Mouse (Mus musculus) gastrocnemius, adult 2 months (tissue): ENCODE data around the gene Slc36a4. TPM values are rescaled to one million over a fixed set of nuclear protein-coding genes. Genes with fewer than 3 reads are reported as not detected.

Experiments used
- DNase-seq: peaks from one replicate; pipeline ENCODE4 v3.0.0; 2022
- H3K27ac ChIP-seq: fragments of 200-600 bp; 2 replicates; pipeline ENCODE4 v1.8.1; 2022; ENCODE audit warnings: mild to moderate bottlenecking
- H3K4me3 ChIP-seq: fragments of 200-600 bp; 2 replicates; pipeline ENCODE4 v1.8.1; 2022; ENCODE audit warnings: mild to moderate bottlenecking, moderate library complexity
- CTCF ChIP-seq: fragments of 200-600 bp; IDR thresholded peaks from 2 replicates; pipeline ENCODE4 v1.8.1; 2022; ENCODE audit warnings: antibody characterized with exemption, mild to moderate bottlenecking, moderate library complexity
- intact Hi-C: fragments of 180-260 bp; cut with DNase I; formaldehyde crosslinking; loops from one replicate; pipeline ENCODE4 v1.15.1; 2025
- total RNA-seq, 2 experiments: library from RNA; stranded (reverse); gene quantifications; 2 replicates each; pipeline ENCODE4 v1.2.3; 2021

Gene Slc36a4
- total RNA-seq, 2 experiments from 2014 or later = 2.2 to 3.0 TPM

- peak overlapping the region; percentile 92 for H3K4me3 ChIP-seq
- intact Hi-C loops = no loop called here
- peak overlapping the region; percentile 92 for H3K27ac ChIP-seq
- DNase-seq = no peak
- TF ChIP-seq CTCF = no peak
Observed at GRCm38 (mm10) chr9:15710821-15711565, 1.5 kb downstream of the Slc36a4 start.

- no peak for DNase-seq
- intact Hi-C loops = no loop called here
- no peak overlapping the region for H3K4me3 ChIP-seq
- no peak for TF ChIP-seq CTCF
- no peak overlapping the region for H3K27ac ChIP-seq
Observed at GRCm38 (mm10) chr9:15711676-15712075, 2.1 kb downstream of the Slc36a4 start.

GRCm38 (mm10) chr9:15714792-15715191 lies 5.3 kb downstream of the Slc36a4 start:
- intact Hi-C loops = no loop called here
- TF ChIP-seq CTCF = no peak
- Histone ChIP-seq H3K27ac (no peak overlapping the region), H3K4me3 (no peak overlapping the region)
- DNase-seq = no peak

GRCm38 (mm10) chr9:15715193-15715989 lies 5.9 kb downstream of the Slc36a4 start:
- no peak for TF ChIP-seq CTCF
- intact Hi-C loops = no loop called here
- no peak for DNase-seq
- Histone ChIP-seq H3K4me3 (no peak overlapping the region), H3K27ac (no peak overlapping the region)

GRCm38 (mm10) chr9:15717363-15717762 lies 7.8 kb downstream of the Slc36a4 start:
- Histone ChIP-seq H3K27ac (no peak overlapping the region), H3K4me3 (no peak overlapping the region)
- no peak for DNase-seq
- intact Hi-C loops = no loop called here
- no peak for TF ChIP-seq CTCF

GRCm38 (mm10) chr9:15718295-15718694 lies 8.8 kb downstream of the Slc36a4 start:
- TF ChIP-seq CTCF = no peak
- Histone ChIP-seq H3K4me3 (no peak overlapping the region), H3K27ac (no peak overlapping the region)
- DNase-seq = no peak
- intact Hi-C loops = no loop called here

- DNase-seq = no peak
- Histone ChIP-seq H3K4me3 (no peak overlapping the region), H3K27ac (no peak overlapping the region)
- intact Hi-C loops = no loop called here
- TF ChIP-seq CTCF = no peak
Observed at GRCm38 (mm10) chr9:15719594-15719993, 10.1 kb downstream of the Slc36a4 start.

- DNase-seq = no peak
- no peak overlapping the region for H3K4me3 ChIP-seq
- intact Hi-C loops = no loop called here
- H3K27ac ChIP-seq = no peak overlapping the region
- no peak for TF ChIP-seq CTCF
Observed at GRCm38 (mm10) chr9:15720556-15720955, 11.0 kb downstream of the Slc36a4 start.

GRCm38 (mm10) chr9:15721226-15721833 lies 11.8 kb downstream of the Slc36a4 start:
- no peak for TF ChIP-seq CTCF
- intact Hi-C loops = no loop called here
- H3K27ac ChIP-seq = no peak overlapping the region

GRCm38 (mm10) chr9:15722506-15722905 lies 13.0 kb downstream of the Slc36a4 start:
- intact Hi-C loops = no loop called here
- TF ChIP-seq CTCF = no peak
- no peak for DNase-seq

More at GRCm38 (mm10) chr9:15721226-15721833, 11.8 kb downstream of the Slc36a4 start:
- no peak overlapping the region for H3K4me3 ChIP-seq
- DNase-seq = no peak

GRCm38 (mm10) chr9:15727168-15727567 lies 17.6 kb downstream of the Slc36a4 start:
- TF ChIP-seq CTCF = no peak
- Histone ChIP-seq H3K27ac (no peak overlapping the region), H3K4me3 (no peak overlapping the region)
- intact Hi-C loops = no loop called here
- DNase-seq = no peak

More at GRCm38 (mm10) chr9:15722506-15722905, 13.0 kb downstream of the Slc36a4 start:
- H3K27ac ChIP-seq = no peak overlapping the region
- H3K4me3 ChIP-seq = no peak overlapping the region

GRCm38 (mm10) chr9:15731758-15732748 lies 22.5 kb downstream of the Slc36a4 start:
- Histone ChIP-seq H3K27ac (no peak overlapping the region), H3K4me3 (no peak overlapping the region)
- intact Hi-C loops = no loop called here
- no peak for DNase-seq
- no peak for TF ChIP-seq CTCF
